Mouse (Mus musculus): ENCODE results near the gene Klc4. TPM values are rescaled to one million over a fixed set of nuclear protein-coding genes. Genes with fewer than 3 reads are reported as not detected.

Gene Klc4
- polyA plus RNA-seq (2012; rRNA removed), result 16.5 and 21.6 TPM in 2 replicates

GRCm38 (mm10) chr17:46645561-46646321 is at the start of gene Klc4, which contains the start of gene Mrpl2:
Klc4 (minus strand) TSS chr17:46646022.
Mrpl2 (plus strand) TSS chr17:46646229.
- peak; percentile 99 for DNase-seq (ENCODE audit: low spot score)

- no peak for DNase-seq (ENCODE audit: low spot score)
Measured at GRCm38 (mm10) chr17:46694517-46695063, 48.8 kb upstream of the Klc4 start.

- no peak for DNase-seq (ENCODE audit: low spot score)
Measured at GRCm38 (mm10) chr17:46691390-46691789, 45.6 kb upstream of the Klc4 start.

DNA sequence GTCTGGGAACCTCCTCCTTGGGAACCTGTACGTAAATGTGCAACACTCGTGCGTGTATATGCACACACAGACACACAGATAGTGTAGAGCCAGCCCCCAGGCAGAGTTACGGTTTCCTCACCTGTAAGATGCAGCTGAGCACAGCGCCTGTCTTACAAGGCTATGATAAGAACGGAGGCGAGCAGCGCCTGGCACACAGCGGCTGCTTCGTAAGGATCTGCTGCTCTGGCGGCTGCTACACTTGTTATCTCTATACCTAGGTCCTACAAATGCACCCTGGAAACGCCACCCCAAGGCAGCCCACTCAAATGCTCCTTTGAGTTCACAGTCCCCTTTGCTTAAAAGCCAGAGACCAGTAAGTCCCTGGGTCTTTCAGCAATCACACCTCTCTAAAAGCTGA is 44.8 kb upstream of the Klc4 start:
- no peak for DNase-seq (ENCODE audit: low spot score)

GRCm38 (mm10) chr17:46685913-46686312 is 40.1 kb upstream of the Klc4 start:
- DNase-seq (ENCODE audit: low spot score), result no peak

DNA sequence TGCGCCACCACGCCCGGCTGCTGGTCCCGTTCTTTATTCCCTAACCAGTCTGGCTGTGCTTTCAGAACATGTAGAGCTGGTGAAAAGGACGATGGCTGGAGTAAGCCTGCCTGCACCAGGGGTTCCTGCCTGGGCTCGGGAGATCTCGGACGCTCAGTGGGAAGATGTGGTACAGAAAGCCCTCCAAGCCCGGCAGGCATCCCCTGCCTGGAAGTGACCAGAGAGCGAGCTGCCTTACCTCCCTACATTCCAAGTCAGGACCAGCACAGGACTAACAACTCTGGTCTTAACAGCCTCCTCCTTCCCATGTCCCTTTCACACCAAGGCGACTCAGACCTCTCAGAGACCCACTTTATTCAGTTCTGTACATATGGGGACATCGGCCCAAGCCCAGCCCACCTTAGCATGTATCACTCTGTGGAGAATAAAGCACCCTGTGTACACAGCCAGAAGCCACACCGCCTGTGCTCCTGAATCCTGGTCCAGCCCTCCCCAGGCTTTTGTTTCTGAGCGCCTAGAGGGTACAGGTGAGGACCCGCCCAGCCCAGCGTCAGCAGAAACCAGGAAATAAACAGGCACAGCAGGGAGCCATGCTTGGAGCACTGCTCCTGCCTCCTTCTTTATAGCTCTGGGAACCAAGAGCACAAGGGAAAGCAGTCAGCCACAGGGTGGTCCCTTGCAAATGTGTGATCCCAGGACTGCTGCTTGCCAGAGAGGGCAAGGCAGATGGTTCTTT is 37.0 kb upstream of the Klc4 start:
- no peak for DNase-seq (ENCODE audit: low spot score)

GRCm38 (mm10) chr17:46681466-46682118 is 35.8 kb upstream of the Klc4 start:
- DNase-seq (ENCODE audit: low spot score), result no peak

DNA sequence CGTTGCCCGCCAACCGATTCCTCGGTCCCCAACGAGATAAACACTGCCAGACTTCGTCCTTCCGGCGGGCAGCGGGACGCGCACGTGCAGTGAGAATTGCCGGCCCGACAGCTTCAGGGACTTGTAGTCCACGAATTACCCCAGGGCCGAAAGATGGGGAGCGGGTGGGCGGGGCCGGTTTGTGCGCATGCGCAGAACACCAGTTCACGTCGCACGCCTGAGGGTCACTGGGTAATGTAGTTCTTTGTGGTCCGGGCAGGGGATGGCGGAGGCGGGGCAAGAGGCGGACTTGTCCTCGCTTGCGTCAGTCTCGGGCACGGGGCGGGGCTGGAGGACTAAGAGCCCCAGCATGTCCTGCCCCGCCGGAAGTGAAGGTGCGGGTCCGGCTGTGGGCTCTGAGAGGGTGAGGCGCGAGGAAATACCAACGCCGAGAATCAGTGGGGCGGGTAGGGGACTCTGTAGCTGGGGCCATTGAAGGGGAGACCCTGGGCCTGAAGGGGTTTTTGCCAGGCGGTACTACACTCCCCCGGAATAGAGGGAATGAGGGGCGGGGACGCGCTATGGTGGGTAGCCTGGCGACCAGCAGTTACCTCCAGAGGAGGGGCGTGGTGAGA is 35.0 kb upstream of the Klc4 start, which contains the start of gene Klhdc3:
TSS of gene Klhdc3 (minus strand) at position 155 of the 614 bp plus-strand sequence.
- DNase-seq (ENCODE audit: low spot score), result peak; percentile 81

GRCm38 (mm10) chr17:46679843-46680759 is 34.3 kb upstream of the Klc4 start:
- no peak for DNase-seq (ENCODE audit: low spot score)

DNA sequence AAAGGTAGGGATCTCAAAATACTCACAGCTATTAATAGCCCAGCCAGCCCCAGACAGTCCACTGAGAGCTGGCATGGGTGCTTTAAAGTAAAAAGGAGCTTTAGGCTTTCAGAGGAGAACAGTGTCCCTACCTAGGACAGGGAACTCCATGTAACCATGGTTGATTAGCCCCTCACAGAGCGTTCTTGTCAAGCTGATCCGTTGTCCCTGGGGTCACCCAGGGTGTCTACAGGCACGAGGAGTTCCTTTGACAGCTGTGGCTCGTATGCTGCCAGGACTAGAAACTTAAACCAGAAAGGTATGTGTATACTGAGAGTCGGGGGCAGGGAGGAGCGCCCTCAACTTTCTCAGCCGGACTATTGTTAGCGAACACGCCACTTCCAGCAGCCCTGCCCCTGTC is 33.1 kb upstream of the Klc4 start:
- DNase-seq (ENCODE audit: low spot score), result no peak

GRCm38 (mm10) chr17:46678416-46678815 is 32.6 kb upstream of the Klc4 start, which contains the start of gene Mea1:
Mea1 (plus strand) TSS chr17:46678793.
- DNase-seq (ENCODE audit: low spot score), result no peak

GRCm38 (mm10) chr17:46674530-46675283 is 28.9 kb upstream of the Klc4 start:
- no peak for DNase-seq (ENCODE audit: low spot score)

DNA sequence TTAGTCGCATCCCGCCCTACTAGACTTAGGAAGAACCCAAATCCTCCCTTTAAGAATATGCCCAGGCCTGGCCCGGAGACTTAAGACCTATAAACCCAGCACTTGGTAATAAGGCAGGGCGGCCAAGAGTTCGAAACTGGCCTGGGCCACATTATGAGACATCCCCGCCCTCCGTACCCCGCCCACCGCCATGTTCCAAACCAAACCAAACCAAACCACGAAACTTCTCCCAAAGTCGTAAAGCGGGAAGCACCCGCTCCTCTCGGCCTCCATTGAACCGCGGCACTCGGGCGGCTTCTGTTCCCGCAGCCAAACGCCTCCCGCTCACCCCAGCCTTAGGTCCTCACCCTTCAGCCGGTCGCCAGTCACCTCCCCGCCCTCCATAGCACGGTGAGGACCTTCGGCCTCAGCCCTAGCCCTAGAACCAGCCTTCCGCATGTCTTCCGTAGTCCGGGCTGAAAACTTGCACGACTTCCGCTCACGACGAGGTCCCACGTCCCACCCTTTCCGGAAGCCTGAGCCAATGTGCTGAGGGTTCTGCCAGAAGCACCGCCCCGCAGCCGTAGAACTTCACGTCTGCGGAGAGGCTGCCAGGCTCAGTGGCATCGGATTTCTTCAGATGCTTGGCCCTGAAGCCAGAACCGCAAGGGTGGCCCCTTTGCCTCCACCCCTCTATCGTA is 28.2 kb upstream of the Klc4 start, which contains the start of gene Rrp36:
TSS of gene Rrp36 (minus strand) at position 503 of the 680 bp plus-strand sequence.
- peak; percentile 71 for DNase-seq (ENCODE audit: low spot score)

GRCm38 (mm10) chr17:46669911-46670310 is 24.1 kb upstream of the Klc4 start:
- no peak for DNase-seq (ENCODE audit: low spot score)

DNA sequence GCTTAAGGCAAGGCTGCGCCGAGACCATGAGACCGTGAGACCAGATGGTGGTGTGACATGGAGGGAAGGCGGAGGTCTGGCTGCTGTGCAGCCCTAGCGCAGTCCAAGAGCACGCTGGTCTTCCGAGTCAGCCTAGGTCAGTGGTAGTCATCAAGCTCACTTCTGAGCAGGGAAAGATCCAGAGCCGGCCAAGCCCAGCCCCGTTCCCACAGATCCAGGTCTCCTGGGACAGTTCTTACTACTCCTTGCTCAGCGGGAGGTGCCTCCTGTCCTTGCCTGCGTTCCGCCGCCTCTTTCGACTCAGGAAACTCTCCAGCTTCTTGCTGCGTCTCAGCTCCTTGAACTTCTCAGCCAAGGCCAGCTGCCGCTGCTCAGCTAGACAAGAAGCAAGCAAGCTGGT is 21.9 kb upstream of the Klc4 start:
- DNase-seq (ENCODE audit: low spot score), result no peak

GRCm38 (mm10) chr17:46662730-46663129 is 16.9 kb upstream of the Klc4 start:
- no peak for DNase-seq (ENCODE audit: low spot score)

DNA sequence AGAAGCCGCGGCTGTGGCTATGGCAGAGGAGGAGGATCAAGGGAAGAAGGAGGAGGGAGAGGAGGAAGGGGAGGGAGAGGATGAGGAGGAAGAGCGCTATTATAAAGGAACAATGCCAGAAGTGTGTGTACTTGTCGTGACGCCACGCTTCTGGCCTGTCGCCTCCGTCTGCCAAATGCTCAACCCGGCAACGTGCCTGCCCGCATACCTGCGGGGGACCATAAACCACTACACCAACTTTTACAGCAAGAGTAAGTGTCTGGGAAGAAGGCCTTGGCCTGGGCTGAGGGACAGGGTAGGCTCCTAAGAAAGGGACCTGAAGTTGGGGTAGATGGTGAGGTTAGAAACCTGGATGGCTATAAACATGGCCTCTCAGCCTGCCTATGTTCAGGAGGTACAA is 16.2 kb upstream of the Klc4 start:
- no peak for DNase-seq (ENCODE audit: low spot score)

- DNase-seq (ENCODE audit: low spot score), result no peak
Measured at GRCm38 (mm10) chr17:46661351-46661750, 15.5 kb upstream of the Klc4 start.

DNA sequence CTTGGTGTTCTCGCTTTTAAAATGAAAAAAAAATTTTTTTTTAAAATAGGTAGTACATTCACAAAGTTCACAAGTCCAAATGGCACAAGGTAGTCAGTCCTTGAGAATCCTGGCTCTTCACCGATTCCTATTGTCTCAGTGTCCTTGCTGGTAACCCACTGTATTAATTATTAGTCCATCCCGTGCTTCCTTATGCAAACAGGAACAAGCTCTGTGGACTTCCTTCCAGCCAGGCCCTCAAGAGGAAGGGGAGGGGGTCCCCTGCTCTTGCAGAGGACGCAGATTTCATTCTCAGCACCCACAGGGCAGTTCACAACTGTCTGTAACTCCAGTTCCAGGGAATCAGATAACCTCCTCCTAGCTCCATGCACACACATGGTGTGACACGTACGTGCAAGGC is 10.2 kb upstream of the Klc4 start:
- no peak for DNase-seq (ENCODE audit: low spot score)

All from urinary bladder, adult 2 months (tissue).